Mouse (Mus musculus): ENCODE data around the gene Kbtbd12.

GRCm38 (mm10) chr6:88589517-88589916 is 48.2 kb downstream of the Kbtbd12 start:
- no peak for TF ChIP-seq CHD2 (IDR thresholded peaks at IDR 0.05; ENCODE audit: low read depth, low read length)
- no peak for TF ChIP-seq HCFC1 (IDR thresholded peaks at IDR 0.05; ENCODE audit: borderline replicate concordance, insufficient read depth, low read length)
- no peak for TF ChIP-seq ZNF384 (IDR thresholded peaks at IDR 0.05; ENCODE audit: low read depth, low read length)
